Mouse (Mus musculus) lung, postnatal 0 days (tissue): ENCODE data around the gene Dglucy.

Source experiments
- CTCF ChIP-seq: IDR thresholded peaks from 2 replicates; pipeline ENCODE4 v1.5.1; 2016; ENCODE audit warnings: antibody characterized with exemption, mild to moderate bottlenecking
- EP300 ChIP-seq: IDR thresholded peaks from 2 replicates; pipeline ENCODE4 v1.6.1; 2016; ENCODE audit warnings: antibody characterized with exemption, mild to moderate bottlenecking, control low read depth

GRCm38 (mm10) chr12:100847437-100848080, 68.7 kb downstream of the Dglucy start:
- TF ChIP-seq CTCF (no peak), EP300 (no peak)
